Mouse (Mus musculus) limb, embryonic 11.5 days (tissue): ENCODE measurements around the gene Atrip. TPM values are rescaled to one million over a fixed set of nuclear protein-coding genes. Genes with fewer than 3 reads are reported as not detected.

Experiments used
- ATAC-seq: fragments of 200-750 bp; cut with Nextera tagmentation; 2 replicates; pipeline ENCODE4 v1.8.0; 2017; ENCODE audit warnings: low read depth; ENCODE audit not compliant: insufficient number of reproducible peaks, low FRiP score, low TSS enrichment
- DNase-seq: peaks from one replicate; pipeline ENCODE4 v3.0.0-alpha.2; 2015; ENCODE audit warnings: low spot score
- H3K27ac ChIP-seq: fragments of 300-500 bp; sonication (generic); replicated peaks from 2 replicates; pipeline ENCODE4 v1.5.1; 2014; ENCODE audit warnings: low read depth, mild to moderate bottlenecking, low read length
- H3K27me3 ChIP-seq: fragments of 300-500 bp; sonication (generic); 2 replicates; pipeline ENCODE4 v1.6.1; 2014; ENCODE audit warnings: mild to moderate bottlenecking, low read length, mixed read lengths; ENCODE audit not compliant: control insufficient read depth, insufficient read depth
- H3K36me3 ChIP-seq: fragments of 300-500 bp; sonication (generic); 2 replicates; pipeline ENCODE4 v1.6.1; 2014; ENCODE audit warnings: mild to moderate bottlenecking, low read length, moderate library complexity, mixed read lengths; ENCODE audit not compliant: control insufficient read depth, insufficient read depth
- H3K4me1 ChIP-seq: fragments of 300-500 bp; sonication (generic); 2 replicates; pipeline ENCODE4 v1.6.1; 2014; ENCODE audit warnings: low read length, mixed read lengths; ENCODE audit not compliant: control insufficient read depth, insufficient read depth
- H3K4me2 ChIP-seq: fragments of 300-500 bp; sonication (generic); 2 replicates; pipeline ENCODE4 v1.6.1; 2014; ENCODE audit warnings: low read depth, mild to moderate bottlenecking, moderate library complexity; ENCODE audit not compliant: severe bottlenecking
- H3K4me3 ChIP-seq: fragments of 300-500 bp; sonication (generic); 2 replicates; pipeline ENCODE4 v1.5.1; 2014; ENCODE audit warnings: low read depth, low read length
- H3K9ac ChIP-seq: fragments of 300-500 bp; sonication (generic); 2 replicates; pipeline ENCODE4 v1.6.1; 2014; ENCODE audit warnings: mild to moderate bottlenecking, low read length
- H3K9me3 ChIP-seq: fragments of 300-500 bp; sonication (generic); 2 replicates; pipeline ENCODE4 v1.6.1; 2016; ENCODE audit warnings: low read length; ENCODE audit not compliant: control insufficient read depth
- WGBS: fragments of 180-500 bp; shearing (Covaris S2); extraction: QIAGEN DNeasy Blood & Tissue Kit; methylation state at CpG from one replicate; pipeline ENCODE4 v1.1.7; 2014; 5-methylcytosine and 5-hydroxymethylcytosine counted together
- polyA plus RNA-seq: library from polyadenylated mRNA; unstranded; fragments of >200 nt; fragmentation: Nextera tagmentation; extraction: Ambion mirVana; gene quantifications from 2 replicates; pipeline ENCODE4 v1.2.1, GENCODE M21; 2014

Gene Atrip
- polyA plus RNA-seq, 1 experiment from 2014 or later = 28.4 TPM

GRCm38 (mm10) chr9:109053851-109054250, 20.1 kb downstream of the Atrip start:
- no peak overlapping the region for H3K4me2 ChIP-seq
- H3K4me3 ChIP-seq = no peak overlapping the region
- H3K36me3 ChIP-seq = peaks cover 9% of the 10 kb centered on the region
- ATAC-seq (no peak), DNase-seq (no peak)
- no peaks in the 10 kb centered on the region for H3K27me3 ChIP-seq
- no peak overlapping the region for H3K9ac ChIP-seq
- peaks cover 8% of the 10 kb centered on the region; the same call in 1 of the 2 replicates for H3K4me1 ChIP-seq
- 79% methylated on average over 6 of the region's 6 CpGs for whole genome bisulfite sequencing
- H3K27ac ChIP-seq = no peak overlapping the region
- H3K9me3 ChIP-seq = no peaks in the 10 kb centered on the region

- DNase-seq = no peak
- Histone ChIP-seq H3K27ac (no peak overlapping the region), H3K4me3 (no peak overlapping the region), H3K4me2 (no peak overlapping the region), H3K36me3 (peaks cover 9% of the 10 kb centered on the region), H3K9ac (no peak overlapping the region), H3K9me3 (no peaks in the 10 kb centered on the region), H3K27me3 (no peaks in the 10 kb centered on the region), H3K4me1 (peaks cover 8% of the 10 kb centered on the region; the same call in 1 of the 2 replicates)
- WGBS = 80% methylated on average over 3 of the region's 3 CpGs
- no peak for ATAC-seq
These were observed 20.6 kb downstream of the Atrip start for GRCm38 (mm10) chr9:109053366-109053765.

- no peak overlapping the region for H3K27ac ChIP-seq
- no peaks in the 10 kb centered on the region for H3K9me3 ChIP-seq
- H3K9ac ChIP-seq = no peak overlapping the region
- WGBS = 90% methylated on average over 9 of the region's 9 CpGs
- no peak overlapping the region for H3K4me3 ChIP-seq
- ATAC-seq (no peak), DNase-seq (no peak)
- no peak overlapping the region for H3K4me2 ChIP-seq
- H3K4me1 ChIP-seq = peaks cover 8% of the 10 kb centered on the region; the same call in 1 of the 2 replicates
- no peaks in the 10 kb centered on the region for H3K27me3 ChIP-seq
- peaks cover 4% of the 10 kb centered on the region for H3K36me3 ChIP-seq
These were observed 21.2 kb downstream of the Atrip start for GRCm38 (mm10) chr9:109052490-109053260.

- H3K27ac ChIP-seq = no peak overlapping the region
- H3K27me3 ChIP-seq = no peaks in the 10 kb centered on the region
- DNase-seq = no peak
- H3K9me3 ChIP-seq = no peaks in the 10 kb centered on the region
- peaks cover under 1% of the 10 kb centered on the region for H3K36me3 ChIP-seq
- no peak overlapping the region for H3K4me2 ChIP-seq
- peaks cover 8% of the 10 kb centered on the region; the same call in 1 of the 2 replicates for H3K4me1 ChIP-seq
- ATAC-seq = no peak
- H3K9ac ChIP-seq = no peak overlapping the region
- no peak overlapping the region for H3K4me3 ChIP-seq
- WGBS = 89% methylated on average over 10 of the region's 10 CpGs
These were observed 22.1 kb downstream of the Atrip start for GRCm38 (mm10) chr9:109051651-109052489.

- DNase-seq (no peak), ATAC-seq (no peak)
- Histone ChIP-seq H3K4me1 (peaks cover 8% of the 10 kb centered on the region; the same call in 1 of the 2 replicates), H3K4me3 (no peak overlapping the region), H3K9me3 (no peaks in the 10 kb centered on the region), H3K27ac (no peak overlapping the region), H3K27me3 (no peaks in the 10 kb centered on the region), H3K9ac (no peak overlapping the region), H3K36me3 (no peaks in the 10 kb centered on the region; the same call in none of the 2 replicates), H3K4me2 (no peak overlapping the region)
- WGBS = 88% methylated on average over 13 of the region's 13 CpGs
These were observed 22.9 kb downstream of the Atrip start for GRCm38 (mm10) chr9:109051011-109051501.

- H3K4me1 ChIP-seq = peaks cover 8% of the 10 kb centered on the region; the same call in 1 of the 2 replicates
- no peak overlapping the region for H3K4me2 ChIP-seq
- 81% methylated on average over 3 of the region's 3 CpGs for WGBS
- no peak overlapping the region for H3K4me3 ChIP-seq
- H3K27ac ChIP-seq = no peak overlapping the region
- ATAC-seq = no peak
- no peaks in the 10 kb centered on the region; the same call in 1 of the 2 replicates for H3K36me3 ChIP-seq
- H3K27me3 ChIP-seq = no peaks in the 10 kb centered on the region
- DNase-seq = no peak
- no peak overlapping the region for H3K9ac ChIP-seq
- no peaks in the 10 kb centered on the region for H3K9me3 ChIP-seq
These were observed 23.3 kb downstream of the Atrip start for GRCm38 (mm10) chr9:109050674-109050997.

- 85% methylated on average over 9 of the region's 9 CpGs for WGBS
- ATAC-seq (no peak), DNase-seq (no peak)
- no peak overlapping the region for H3K4me2 ChIP-seq
- no peaks in the 10 kb centered on the region for H3K27me3 ChIP-seq
- peaks cover 7% of the 10 kb centered on the region; the same call in 1 of the 2 replicates for H3K4me1 ChIP-seq
- no peak overlapping the region for H3K9ac ChIP-seq
- no peak overlapping the region for H3K27ac ChIP-seq
- H3K4me3 ChIP-seq = no peak overlapping the region
- H3K36me3 ChIP-seq = no peaks in the 10 kb centered on the region; the same call in 1 of the 2 replicates
- no peaks in the 10 kb centered on the region for H3K9me3 ChIP-seq
These were observed 23.8 kb downstream of the Atrip start for GRCm38 (mm10) chr9:109049996-109050673.

- DNase-seq (no peak), ATAC-seq (no peak)
- Histone ChIP-seq H3K27ac (no peak overlapping the region), H3K27me3 (no peaks in the 10 kb centered on the region), H3K4me1 (peaks cover under 1% of the 10 kb centered on the region; the same call in 1 of the 2 replicates), H3K36me3 (no peaks in the 10 kb centered on the region; the same call in 1 of the 2 replicates), H3K9me3 (no peaks in the 10 kb centered on the region), H3K4me3 (no peak overlapping the region), H3K9ac (no peak overlapping the region), H3K4me2 (no peak overlapping the region)
- 86% methylated on average over 7 of the region's 7 CpGs for WGBS
These were observed 24.6 kb downstream of the Atrip start for GRCm38 (mm10) chr9:109049316-109049715.
